Mouse (Mus musculus): Measurements from ENCODE around the gene Fxyd6. TPM values are rescaled to one million over a fixed set of nuclear protein-coding genes. Genes with fewer than 3 reads are reported as not detected.

The Fxyd6 gene
- polyA plus RNA-seq (2017; shearing (Covaris generic)), result not detected

DNA sequence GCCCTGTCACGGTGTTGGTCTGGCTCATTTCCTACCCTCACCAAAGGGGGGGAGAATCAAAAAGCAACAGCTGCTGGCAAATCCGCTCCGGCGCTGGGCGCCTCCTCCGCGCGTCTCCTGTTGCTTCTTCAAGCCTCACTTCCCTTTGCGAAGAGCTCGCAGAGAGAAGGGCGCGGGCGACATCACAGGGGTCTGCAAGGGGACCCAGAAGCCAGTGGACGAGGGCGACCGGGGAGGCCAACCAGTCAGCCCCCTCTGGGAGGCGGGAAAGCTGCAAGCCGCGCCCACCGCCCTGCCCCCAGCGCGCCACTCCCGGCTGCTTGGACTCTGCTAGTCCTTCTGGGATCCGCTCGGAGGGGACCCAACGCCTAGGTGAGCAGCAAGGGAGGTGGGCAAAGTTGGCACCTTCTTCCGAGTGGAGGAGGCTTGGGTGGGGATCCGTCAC lies at the start of gene Fxyd6:
Gene Fxyd6 (plus strand): TSS at position 69 of the 445 bp plus-strand sequence.

GRCm38 (mm10) chr9:45399434-45399833 lies 29.4 kb downstream of the Fxyd6 start, which contains the start of gene Fxyd2:
Fxyd2 (plus strand) TSS chr9:45399669.

GRCm38 (mm10) chr9:45426456-45426855 lies 56.5 kb downstream of the Fxyd6 start, which contains the start of gene Dscaml1:
Dscaml1 (plus strand) TSS chr9:45426628.

Other genes with a start within 250 kb of the Fxyd6 start
- gene Scn4b, start 231.8 kb upstream of the Fxyd6 start, polyA plus RNA-seq (2017; shearing (Covaris generic)), result 0.17 TPM
- gene BC049352, start 188.2 kb upstream of the Fxyd6 start, polyA plus RNA-seq (2017; shearing (Covaris generic)), result 0.57 TPM
- gene Tmprss4, start 166.1 kb upstream of the Fxyd6 start, polyA plus RNA-seq (2017; shearing (Covaris generic)), result not detected
- 28.8 TPM for gene Il10ra, start 101.0 kb upstream of the Fxyd6 start, polyA plus RNA-seq (2017; shearing (Covaris generic))
- gene Tmprss13, start 51.1 kb upstream of the Fxyd6 start, polyA plus RNA-seq (2017; shearing (Covaris generic)), result not detected
- gene Fxyd2, start 29.5 kb downstream of the Fxyd6 start, polyA plus RNA-seq (2017; shearing (Covaris generic)), result not detected
- gene Dscaml1, start 56.4 kb downstream of the Fxyd6 start, polyA plus RNA-seq (2017; shearing (Covaris generic)), result not detected

Data from effector memory CD4-positive, alpha-beta T cell, adult 5 months (primary cell).